Mouse (Mus musculus) spleen, postnatal 36 days (tissue): Measurements from ENCODE around the gene Pxn.

Source experiments
- DNase-seq, 2 experiments: peaks; one replicate each; pipeline ENCODE4 v3.0.0; 2022; ENCODE audit warnings: low spot score in 2 of 2, mixed read lengths in 1 of 2

Gene Pxn

DNA sequence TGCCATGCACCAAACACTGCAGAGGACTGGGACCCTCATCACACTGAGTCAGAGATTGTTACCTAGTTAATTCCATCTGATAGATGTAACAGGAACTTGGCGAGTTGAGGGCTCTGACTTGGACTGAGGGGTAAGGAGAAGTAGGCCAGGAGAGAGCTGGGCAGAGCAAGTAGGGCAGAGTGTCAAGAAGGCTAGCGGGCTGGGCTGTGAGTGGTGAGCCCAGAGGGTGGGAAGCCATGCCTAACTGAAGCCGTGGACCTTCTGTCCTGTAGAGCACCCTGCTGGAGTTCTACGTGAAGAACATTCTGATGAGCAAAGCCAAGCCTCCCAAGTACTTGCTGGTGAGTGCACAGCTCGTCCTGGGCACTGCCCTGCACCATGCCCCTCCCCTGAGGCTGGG lies 72.9 kb downstream of the Pxn start:
- no peak for DNase-seq

DNA sequence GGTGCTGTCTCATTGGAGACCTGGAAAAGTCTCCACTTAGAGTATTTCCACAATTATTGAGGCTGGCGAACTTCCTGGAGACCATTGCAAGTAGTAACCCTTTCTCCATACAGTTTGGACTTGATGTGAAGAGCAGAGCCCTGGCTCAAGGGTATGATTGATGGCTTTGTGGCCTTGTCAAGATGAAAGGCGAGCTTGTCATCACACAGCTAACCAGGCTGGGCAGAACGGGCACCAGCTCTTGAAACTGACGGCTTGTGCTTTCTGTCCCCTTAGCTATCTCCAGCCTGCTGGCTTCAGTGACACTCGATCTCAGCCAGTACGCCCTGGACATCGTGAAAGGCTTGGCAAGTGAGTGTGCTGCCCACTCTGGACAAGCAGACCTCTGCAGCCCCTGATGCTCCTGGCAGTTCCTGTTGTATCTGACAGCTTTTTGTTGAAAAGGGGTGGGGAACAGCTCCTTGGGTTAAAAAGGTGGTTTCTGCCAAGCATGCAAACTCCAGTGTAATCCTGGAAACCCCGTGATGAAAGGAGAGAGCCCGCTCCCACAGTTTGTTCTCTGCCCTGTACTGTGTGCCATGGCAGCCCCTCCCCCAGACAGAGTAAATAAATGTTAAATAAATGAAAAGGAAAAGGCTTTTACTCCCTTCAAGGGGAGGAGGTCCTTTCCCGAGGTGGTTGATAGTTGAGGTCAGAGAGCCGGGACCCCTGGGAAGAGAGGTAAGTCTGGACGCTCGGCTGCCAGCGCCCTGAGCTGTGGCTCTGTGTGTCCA lies 73.9 kb downstream of the Pxn start:
- DNase-seq, result no peak

DNA sequence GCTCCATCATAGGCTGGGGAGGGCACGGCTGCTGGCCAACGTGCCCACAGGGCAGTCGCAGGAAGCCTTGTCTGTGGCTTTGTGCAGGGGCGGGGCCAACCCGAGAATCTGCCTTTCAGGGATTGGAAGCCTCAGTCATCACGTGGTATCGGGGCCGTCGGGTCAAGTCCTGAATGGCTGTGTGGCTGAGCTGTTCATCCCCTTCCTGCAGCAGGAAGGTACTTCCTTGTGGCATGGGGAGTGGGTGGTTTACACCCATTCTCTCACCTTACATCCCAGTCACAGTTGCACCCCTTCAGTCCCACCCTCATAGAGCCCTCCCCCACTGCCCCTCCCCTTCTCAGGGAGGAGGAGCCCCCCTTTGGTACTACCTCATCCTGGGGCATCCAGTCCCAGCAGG lies 75.2 kb downstream of the Pxn start:
- no peak for DNase-seq

DNA sequence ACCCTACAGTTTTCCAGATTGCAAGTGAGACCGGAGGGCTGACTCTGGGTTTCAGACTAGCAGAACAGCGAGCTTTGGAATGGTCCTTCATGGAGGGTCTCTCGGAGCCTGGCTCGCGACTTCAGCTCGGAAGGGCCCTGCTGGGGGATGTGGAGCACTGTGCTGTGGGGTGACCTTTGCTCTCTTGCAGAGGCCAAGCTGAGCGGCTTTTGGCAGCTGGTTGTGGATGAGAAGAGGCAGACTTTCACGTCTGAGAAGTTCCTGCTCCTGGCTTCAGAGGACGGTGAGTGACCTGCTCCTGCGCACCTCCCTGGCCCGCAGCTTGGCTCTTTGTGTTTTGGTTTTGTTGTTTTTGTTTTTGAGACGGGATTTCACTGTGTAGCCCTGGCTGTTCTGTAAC lies 79.1 kb downstream of the Pxn start:
- no peak for DNase-seq

DNA sequence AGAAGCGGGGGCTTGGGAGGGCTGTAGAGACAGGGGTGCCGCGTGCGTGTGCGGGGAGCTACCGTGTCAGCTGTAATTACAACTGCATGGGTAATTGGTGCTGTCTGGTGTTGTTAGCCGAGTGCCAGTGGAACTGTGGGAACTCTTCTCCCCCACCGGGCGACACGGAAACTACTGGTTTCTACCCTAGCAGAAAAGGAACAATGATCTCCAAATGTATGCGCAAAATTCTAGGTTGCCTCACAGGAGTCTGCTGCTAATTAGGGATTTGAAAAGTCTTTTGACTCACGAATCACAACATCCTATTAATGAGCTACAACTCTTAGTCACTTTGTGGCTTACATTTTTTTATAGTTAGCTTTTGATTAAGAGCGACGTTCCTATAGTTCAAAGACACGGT lies 79.7 kb downstream of the Pxn start:
- no peak for DNase-seq

DNA sequence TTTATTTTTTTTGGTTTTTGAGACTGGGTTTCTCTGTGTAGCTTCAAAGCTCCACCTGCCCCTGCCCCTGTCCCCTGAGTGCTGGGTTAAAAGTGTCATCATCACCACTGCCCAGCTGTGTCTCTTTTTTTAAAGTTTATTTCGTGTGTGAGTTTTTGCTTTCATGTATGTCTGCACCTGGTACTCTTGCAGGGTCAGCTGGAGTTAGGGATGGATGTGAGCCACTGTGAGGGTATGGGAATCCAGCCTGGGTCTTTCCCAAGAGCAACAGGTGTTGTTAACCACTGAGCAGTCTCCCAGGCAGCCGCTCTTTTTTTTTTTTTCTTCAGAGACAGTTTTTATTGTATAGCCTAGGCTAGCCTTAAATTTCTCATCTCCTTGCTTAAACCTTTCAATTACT lies 80.3 kb downstream of the Pxn start:
- no peak for DNase-seq

DNA sequence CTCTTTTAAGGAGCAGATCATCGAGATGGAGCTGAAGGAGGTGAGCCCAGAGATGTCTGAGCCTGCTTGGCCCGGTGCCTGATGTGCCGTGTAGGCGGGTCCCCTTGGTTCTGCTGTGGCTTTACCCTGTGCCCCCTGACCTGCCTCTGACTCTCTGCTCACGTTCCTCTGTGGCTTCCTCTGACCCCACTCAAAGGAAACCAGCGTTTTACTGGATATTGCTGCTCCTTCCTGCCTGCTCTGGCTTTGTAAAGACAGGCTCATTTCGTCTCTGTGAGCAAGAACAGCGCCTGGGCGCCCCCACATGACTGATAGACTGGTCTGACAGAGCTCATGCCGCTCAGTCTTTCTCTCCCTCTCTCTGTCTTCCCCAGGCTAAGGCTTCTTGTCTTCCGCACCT lies 84.6 kb downstream of the Pxn start:
- DNase-seq, result no peak

DNA sequence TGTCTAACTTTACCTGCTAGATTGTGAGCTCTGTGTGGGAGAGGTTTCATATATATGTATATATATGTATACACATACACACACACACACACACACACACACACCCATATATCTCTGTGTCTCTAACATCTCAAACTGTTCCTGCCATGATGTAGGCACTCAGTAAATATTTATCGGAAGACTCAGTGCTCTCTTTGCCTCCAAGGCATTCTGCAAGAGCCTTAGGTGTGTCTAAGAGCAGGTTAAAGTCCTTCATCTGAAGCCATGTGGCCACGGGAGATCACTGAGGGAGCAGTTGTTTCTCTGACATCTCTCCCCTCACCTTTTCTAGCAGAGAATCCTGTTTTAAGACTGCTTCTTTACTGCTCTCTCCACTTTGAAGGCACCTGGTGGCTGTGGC lies 85.0 kb downstream of the Pxn start:
- DNase-seq, result no peak

DNA sequence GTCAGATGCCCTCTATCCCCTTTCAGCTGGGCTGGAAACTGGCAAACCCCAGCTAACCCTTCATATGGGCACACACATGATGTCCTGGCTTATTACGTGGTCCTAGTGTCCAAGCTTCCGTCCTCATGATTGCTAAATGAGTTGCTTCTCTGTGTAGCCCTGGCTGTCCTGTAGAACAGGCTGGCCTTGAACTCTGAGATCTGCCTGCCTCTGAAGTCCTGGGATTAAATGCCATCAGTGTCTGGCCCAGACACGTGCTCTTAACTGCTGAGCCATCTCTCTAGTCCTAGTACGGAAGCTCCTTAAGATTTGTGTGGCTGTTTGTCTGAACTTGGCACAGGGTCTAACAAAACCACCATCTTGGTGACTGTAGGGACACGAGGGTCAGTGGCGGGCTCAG lies 97.1 kb downstream of the Pxn start:
- DNase-seq, result no peak
